Mouse (Mus musculus) small intestine, adult 2 months (tissue): ENCODE data around the gene Fignl1. TPM values are rescaled to one million over a fixed set of nuclear protein-coding genes. Genes with fewer than 3 reads are reported as not detected.

Experiments used
- H3K27ac ChIP-seq: fragments of 200-500 bp; 2 replicates; pipeline ENCODE4 v1.5.1; 2012; ENCODE audit warnings: low read depth, low read length, control low read depth, inconsistent platforms; ENCODE audit not compliant: insufficient read depth
- H3K27me3 ChIP-seq: fragments of 200-500 bp; 2 replicates; pipeline ENCODE4 v1.6.1; 2012; ENCODE audit warnings: mild to moderate bottlenecking, moderate library complexity, low read length, inconsistent platforms; ENCODE audit not compliant: control insufficient read depth, insufficient read depth
- H3K36me3 ChIP-seq: fragments of 200-500 bp; 2 replicates; pipeline ENCODE4 v1.6.1; 2012; ENCODE audit warnings: mild to moderate bottlenecking, low read length, control low read depth, inconsistent platforms; ENCODE audit not compliant: control insufficient read depth, insufficient read depth
- H3K4me1 ChIP-seq: fragments of 200-500 bp; 2 replicates; pipeline ENCODE4 v1.6.1; 2012; ENCODE audit warnings: low read length, inconsistent platforms, mixed read lengths; ENCODE audit not compliant: control insufficient read depth, insufficient read depth, insufficient read length
- H3K4me3 ChIP-seq: fragments of 200-500 bp; 2 replicates; pipeline ENCODE4 v1.5.1; 2012; ENCODE audit warnings: low read depth, mild to moderate bottlenecking, control low read depth, inconsistent platforms, low read length, moderate library complexity
- CTCF ChIP-seq: fragments of 200-500 bp; IDR thresholded peaks from 2 replicates; pipeline ENCODE4 v1.5.1; 2012; ENCODE audit warnings: low read depth, mild to moderate bottlenecking, control low read depth, inconsistent platforms, low read length, moderate library complexity, mixed read lengths; ENCODE audit not compliant: insufficient replicate concordance, insufficient read length; ENCODE audit errors: extremely low read depth
- POLR2A ChIP-seq: fragments of 200-500 bp; IDR thresholded peaks from 2 replicates; pipeline ENCODE4 v1.6.1; 2012; ENCODE audit warnings: low read depth, mild to moderate bottlenecking, control low read depth, inconsistent platforms, low read length, moderate library complexity
- WGBS: fragments of 180-500 bp; shearing (Covaris S2); methylation state at CpG from one replicate; pipeline ENCODE4 v1.1.7; 2018; 5-methylcytosine and 5-hydroxymethylcytosine counted together
- polyA plus RNA-seq: library from polyadenylated mRNA; depleted of rRNA; stranded (reverse); fragments of >200 nt; gene quantifications from 2 replicates; pipeline ENCODE4 v1.2.3, GENCODE M21; 2012

Fignl1 gene
- polyA plus RNA-seq, 1 experiment = 0.85 TPM

DNA sequence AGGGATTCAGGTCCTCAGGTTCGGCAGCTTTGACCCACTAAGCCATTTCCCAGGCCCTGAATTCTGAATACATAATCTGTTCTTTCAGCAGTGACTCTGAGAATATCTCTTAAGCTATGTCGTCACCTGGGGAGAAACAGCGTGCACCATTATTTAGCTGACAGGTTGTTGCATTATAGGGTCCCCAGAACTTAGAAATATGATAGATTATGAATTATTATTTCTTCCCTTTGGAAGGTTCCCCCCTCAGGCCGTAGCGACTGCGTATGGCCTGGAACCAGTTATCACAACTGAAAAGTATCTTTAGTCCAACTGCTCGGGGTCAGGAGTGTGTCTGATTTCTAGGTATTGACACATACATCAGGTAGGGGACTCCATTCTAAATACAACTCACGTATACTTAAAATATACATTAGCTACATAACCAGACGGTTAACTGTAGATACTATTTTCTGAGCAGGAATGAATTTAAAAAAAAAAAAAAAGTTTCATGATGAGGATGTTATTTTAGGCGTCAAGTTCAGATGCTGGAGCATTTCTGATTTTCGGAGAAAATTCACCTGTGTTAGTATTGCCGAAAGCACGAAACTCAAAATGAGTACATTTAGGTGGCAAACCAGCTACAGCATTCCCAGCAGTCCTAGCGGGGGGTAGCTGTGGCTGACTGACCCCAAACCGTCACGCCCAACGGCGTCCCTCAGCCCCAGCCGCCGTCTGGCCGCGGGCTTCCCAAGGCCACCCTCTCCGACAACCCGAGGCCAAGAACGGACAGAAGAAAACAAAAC, 535 bp downstream of the Fignl1 start:
- peak; percentile 21; the same call in 1 of the 2 replicates for TF ChIP-seq CTCF
- no peak for TF ChIP-seq POLR2A
- Histone ChIP-seq H3K4me3 (peak overlapping the region; percentile 69), H3K36me3 (peaks cover 2% of the 10 kb centered on the region; the same call in 1 of the 2 replicates), H3K27ac (no peak overlapping the region), H3K4me1 (no peaks in the 10 kb centered on the region), H3K27me3 (no peaks in the 10 kb centered on the region)
- WGBS = 4% methylated on average over 25 of the region's 25 CpGs

- Histone ChIP-seq H3K4me1 (no peaks in the 10 kb centered on the region), H3K36me3 (peaks cover 5% of the 10 kb centered on the region), H3K27me3 (no peaks in the 10 kb centered on the region), H3K27ac (no peak overlapping the region), H3K4me3 (no peak overlapping the region)
- 72% methylated on average over 4 of the region's 4 CpGs for WGBS
- TF ChIP-seq CTCF = no peak
Measured at GRCm38 (mm10) chr11:11805951-11806350, 2.8 kb downstream of the Fignl1 start.

- 84% methylated on average over 5 of the region's 5 CpGs for WGBS
- H3K4me3 ChIP-seq = no peak overlapping the region
- peaks cover 7% of the 10 kb centered on the region for H3K36me3 ChIP-seq
- TF ChIP-seq POLR2A (no peak), CTCF (no peak)
- H3K27me3 ChIP-seq = no peaks in the 10 kb centered on the region
- H3K27ac ChIP-seq = no peak overlapping the region
- no peaks in the 10 kb centered on the region for H3K4me1 ChIP-seq
Measured at GRCm38 (mm10) chr11:11804421-11804820, 4.3 kb downstream of the Fignl1 start.

DNA sequence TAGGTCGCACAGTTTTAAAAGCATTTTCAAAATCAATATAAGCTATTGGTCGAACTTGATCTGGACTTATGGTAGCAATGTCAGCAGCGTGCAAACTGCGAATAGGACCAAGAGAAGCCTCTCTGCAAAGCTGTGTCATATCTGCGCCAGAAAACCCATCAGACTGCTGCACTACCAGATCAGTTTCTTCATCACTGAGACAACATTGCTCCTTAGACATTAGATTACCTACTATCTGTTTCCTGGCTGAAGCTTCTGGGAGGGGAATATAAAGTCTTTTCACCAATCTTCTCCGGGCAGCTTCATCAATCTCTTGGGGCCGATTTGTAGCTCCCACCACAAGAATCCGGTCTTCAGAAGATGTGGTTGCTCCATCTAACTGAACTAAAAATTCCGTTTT, 7.7 kb downstream of the Fignl1 start:
- Histone ChIP-seq H3K4me3 (no peak overlapping the region), H3K36me3 (peaks cover 7% of the 10 kb centered on the region), H3K27ac (no peak overlapping the region), H3K27me3 (no peaks in the 10 kb centered on the region), H3K4me1 (no peaks in the 10 kb centered on the region)
- 91% methylated on average over 9 of the region's 9 CpGs for WGBS
- no peak for TF ChIP-seq CTCF
- no peak for TF ChIP-seq POLR2A

DNA sequence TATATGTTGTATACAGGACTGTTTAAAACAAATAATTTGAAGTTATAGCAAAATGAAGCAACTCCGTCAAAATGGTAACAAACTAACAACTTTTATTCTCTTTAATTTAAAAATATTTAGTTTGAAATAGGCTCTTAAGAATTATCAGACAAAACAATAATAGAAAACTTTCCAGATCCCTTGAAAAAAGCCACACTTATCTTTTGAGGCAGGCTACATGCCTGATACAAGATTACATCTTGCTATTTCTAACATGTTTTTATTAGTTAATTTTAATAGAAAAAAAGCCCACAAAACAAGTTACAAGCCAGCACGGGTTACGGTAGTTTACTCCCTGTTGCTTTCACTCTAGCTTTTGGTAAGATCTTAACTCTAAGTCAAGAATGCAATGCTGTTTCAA, 8.5 kb downstream of the Fignl1 start:
- TF ChIP-seq POLR2A (no peak), CTCF (no peak)
- WGBS = 90% methylated on average over 3 of the region's 3 CpGs
- H3K4me1 ChIP-seq = no peaks in the 10 kb centered on the region
- H3K27ac ChIP-seq = no peak overlapping the region
- H3K36me3 ChIP-seq = peaks cover 6% of the 10 kb centered on the region
- H3K4me3 ChIP-seq = no peak overlapping the region
- H3K27me3 ChIP-seq = no peaks in the 10 kb centered on the region

DNA sequence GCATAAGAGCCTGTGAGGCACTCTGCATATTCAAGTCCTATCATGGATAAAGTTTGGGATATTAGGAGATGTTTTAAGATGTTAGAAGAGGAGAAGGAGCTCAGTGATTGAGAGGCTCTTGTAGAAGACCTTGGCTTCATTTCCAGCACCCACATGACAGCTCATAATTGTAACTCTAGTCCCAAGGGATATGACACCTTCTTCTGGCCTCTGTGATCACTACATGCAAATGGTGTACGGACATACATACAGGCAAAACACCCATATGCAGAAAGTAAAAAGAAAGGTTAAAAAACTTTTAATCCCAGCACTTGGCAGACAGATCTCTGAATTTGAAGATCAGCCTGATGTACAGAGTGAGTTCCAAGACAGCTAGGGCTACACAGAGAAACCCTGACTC, 10.1 kb downstream of the Fignl1 start:
- no peak overlapping the region for H3K27ac ChIP-seq
- WGBS = 98% methylated on average over 1 of the region's 1 CpGs
- H3K4me1 ChIP-seq = no peaks in the 10 kb centered on the region; the same call in 1 of the 2 replicates
- TF ChIP-seq CTCF (no peak), POLR2A (no peak)
- H3K4me3 ChIP-seq = no peak overlapping the region
- H3K27me3 ChIP-seq = no peaks in the 10 kb centered on the region
- H3K36me3 ChIP-seq = peaks cover 6% of the 10 kb centered on the region

- TF ChIP-seq CTCF = no peak
- TF ChIP-seq POLR2A = no peak
- no peaks in the 10 kb centered on the region; the same call in 1 of the 2 replicates for H3K4me1 ChIP-seq
- no peaks in the 10 kb centered on the region; the same call in 1 of the 2 replicates for H3K36me3 ChIP-seq
- 25% methylated on average over 1 of the region's 1 CpGs for WGBS
- no peak overlapping the region for H3K4me3 ChIP-seq
- no peaks in the 10 kb centered on the region for H3K27me3 ChIP-seq
- no peak overlapping the region for H3K27ac ChIP-seq
Measured at GRCm38 (mm10) chr11:11794626-11795025, 14.1 kb downstream of the Fignl1 start.
